Mouse (Mus musculus) MEL (cell line): ENCODE measurements around the gene Ythdc1. TPM values are rescaled to one million over a fixed set of nuclear protein-coding genes. Genes with fewer than 3 reads are reported as not detected.

Experiments
- DNase-seq: peaks from one replicate; pipeline ENCODE4 v3.0.0; 2011; ENCODE audit warnings: low read depth, low spot score
- H3K27ac ChIP-seq: 2 replicates; pipeline ENCODE4 v1.5.1; 2012; ENCODE audit warnings: low read depth, mild to moderate bottlenecking, control low read depth, low read length, moderate library complexity; ENCODE audit not compliant: control insufficient read depth
- H3K27me3 ChIP-seq, 2 experiments: fragments of 150-350 bp in 1 of 2; sonication (generic) in 1 of 2; 2 replicates each; pipeline ENCODE4 v1.6.1; 2012; ENCODE audit warnings: low read length in 2 of 2, mild to moderate bottlenecking in 2 of 2, improper control_type of control experiment in 1 of 2, moderate library complexity in 1 of 2; ENCODE audit not compliant: insufficient read depth in 2 of 2, control insufficient read depth in 1 of 2
- H3K36me3 ChIP-seq, 2 experiments: 2 replicates each; pipeline ENCODE4 v1.6.1; 2012 to 2014; ENCODE audit warnings: low read length in 2 of 2, improper control_type of control experiment in 1 of 2, inconsistent platforms in 1 of 2, mild to moderate bottlenecking in 1 of 2; ENCODE audit not compliant: insufficient read depth in 2 of 2, control insufficient read depth in 1 of 2
- H3K4me1 ChIP-seq, 2 experiments: fragments of 150-350 bp in 1 of 2; sonication (generic) in 1 of 2; 2 replicates each; pipeline ENCODE4 v1.6.1; 2012; ENCODE audit warnings: low read length in 2 of 2, improper control_type of control experiment in 1 of 2, mild to moderate bottlenecking in 1 of 2; ENCODE audit not compliant: insufficient read depth in 2 of 2, control insufficient read depth in 1 of 2
- H3K4me3 ChIP-seq, 2 experiments: fragments of 150-350 bp in 1 of 2; sonication (generic) in 1 of 2; 2 replicates each; pipeline ENCODE4 v1.5.1; 2012; ENCODE audit warnings: low read depth in 2 of 2, low read length in 2 of 2, mild to moderate bottlenecking in 2 of 2, moderate library complexity in 2 of 2, control low read depth in 1 of 2, improper control_type of control experiment in 1 of 2; ENCODE audit not compliant: control insufficient read depth in 1 of 2, insufficient read depth in 1 of 2
- H3K79me2 ChIP-seq: 2 replicates; pipeline ENCODE4 v1.6.1; 2012; ENCODE audit warnings: mild to moderate bottlenecking, low read length, moderate library complexity; ENCODE audit not compliant: control insufficient read depth, poor library complexity, insufficient read depth
- H3K9ac ChIP-seq: 2 replicates; pipeline ENCODE4 v1.6.1; 2012; ENCODE audit warnings: low read depth, mild to moderate bottlenecking, control low read depth, low read length, moderate library complexity; ENCODE audit not compliant: control insufficient read depth, poor library complexity, severe bottlenecking
- H3K9me3 ChIP-seq: fragments of 150-350 bp; sonication (generic); replicated peaks from 2 replicates; pipeline ENCODE4 v1.6.1; 2012; ENCODE audit warnings: mild to moderate bottlenecking, low read length, improper control_type of control experiment, moderate library complexity; ENCODE audit not compliant: insufficient read depth
- CHD1 ChIP-seq: IDR thresholded peaks from 2 replicates; pipeline ENCODE4 v1.6.1; 2012; ENCODE audit warnings: low read depth, mild to moderate bottlenecking, inconsistent platforms, low read length, improper control_type of control experiment
- E2F4 ChIP-seq: IDR thresholded peaks from 2 replicates; pipeline ENCODE4 v1.6.1; 2011; ENCODE audit warnings: low read depth, low read length, improper control_type of control experiment, borderline replicate concordance
- ELF1 ChIP-seq: IDR thresholded peaks from 2 replicates; pipeline ENCODE4 v1.6.1; 2014; ENCODE audit warnings: low read depth, mild to moderate bottlenecking, inconsistent platforms, low read length, improper control_type of control experiment, moderate library complexity
- GABPA ChIP-seq: IDR thresholded peaks from 2 replicates; pipeline ENCODE4 v1.6.1; 2012; ENCODE audit warnings: low read depth, mild to moderate bottlenecking, inconsistent platforms, low read length, improper control_type of control experiment, moderate library complexity
- HCFC1 ChIP-seq: IDR thresholded peaks from 2 replicates; pipeline ENCODE4 v1.6.1; 2012; ENCODE audit warnings: low read depth, mild to moderate bottlenecking, inconsistent platforms, low read length, improper control_type of control experiment, moderate library complexity
- JUND ChIP-seq: IDR thresholded peaks from 2 replicates; pipeline ENCODE4 v1.6.1; 2011; ENCODE audit warnings: low read depth, mild to moderate bottlenecking, improper control_type of control experiment, low read length
- KAT2A ChIP-seq: conservative IDR thresholded peaks from 2 replicates; pipeline ENCODE4 v1.6.1; 2012; ENCODE audit warnings: low read depth, low read length, improper control_type of control experiment, inconsistent platforms
- MAX ChIP-seq: IDR thresholded peaks from 2 replicates; pipeline ENCODE4 v1.6.1; 2011; ENCODE audit warnings: low read length, improper control_type of control experiment
- MXI1 ChIP-seq: IDR thresholded peaks from 2 replicates; pipeline ENCODE4 v1.6.1; 2011; ENCODE audit warnings: mild to moderate bottlenecking, low read depth, low read length, improper control_type of control experiment
- MYB ChIP-seq: IDR thresholded peaks from 2 replicates; pipeline ENCODE4 v1.6.1; 2011; ENCODE audit warnings: mild to moderate bottlenecking, low read depth, low read length, improper control_type of control experiment
- POLR2A ChIP-seq, 2 experiments: IDR thresholded peaks; 2 replicates each; pipeline ENCODE4 v1.6.1; 2011 to 2012; ENCODE audit warnings: low read length in 2 of 2, mild to moderate bottlenecking in 2 of 2, control low read depth in 1 of 2, improper control_type of control experiment in 1 of 2, low read depth in 1 of 2, moderate library complexity in 1 of 2; ENCODE audit not compliant: control insufficient read depth in 1 of 2, insufficient read depth in 1 of 2, poor library complexity in 1 of 2
- POLR2AphosphoS2 ChIP-seq: IDR thresholded peaks from 2 replicates; pipeline ENCODE4 v1.6.1; 2011; ENCODE audit warnings: low read length, improper control_type of control experiment
- RAD21 ChIP-seq: IDR thresholded peaks from 2 replicates; pipeline ENCODE4 v1.6.1; 2011; ENCODE audit warnings: mild to moderate bottlenecking, low read depth, low read length, improper control_type of control experiment
- SIN3A ChIP-seq: IDR thresholded peaks from 2 replicates; pipeline ENCODE4 v1.6.1; 2012; ENCODE audit warnings: low read length, improper control_type of control experiment, inconsistent platforms
- TAL1 ChIP-seq: IDR thresholded peaks from 2 replicates; pipeline ENCODE4 v1.6.1; 2012; ENCODE audit warnings: mild to moderate bottlenecking, inconsistent platforms, low read length, moderate library complexity, mixed read lengths
- USF1 ChIP-seq: IDR thresholded peaks from 2 replicates; pipeline ENCODE4 v1.6.1; 2014; ENCODE audit warnings: low read depth, mild to moderate bottlenecking, inconsistent platforms, low read length, improper control_type of control experiment, moderate library complexity
- ZC3H11A ChIP-seq: IDR thresholded peaks from 2 replicates; pipeline ENCODE4 v1.6.1; 2012; ENCODE audit warnings: low read depth, mild to moderate bottlenecking, inconsistent platforms, low read length, improper control_type of control experiment
- ZKSCAN1 ChIP-seq: IDR thresholded peaks from 2 replicates; pipeline ENCODE4 v1.6.1; 2012; ENCODE audit warnings: low read depth, mild to moderate bottlenecking, inconsistent platforms, low read length, improper control_type of control experiment, moderate library complexity
- ZMIZ1 ChIP-seq: IDR thresholded peaks from 2 replicates; pipeline ENCODE4 v1.6.1; 2012; ENCODE audit warnings: low read depth, mild to moderate bottlenecking, inconsistent platforms, low read length, improper control_type of control experiment, moderate library complexity
- polyA plus RNA-seq, 2 experiments: library from polyadenylated mRNA; stranded (reverse) in 1 of 2; unstranded in 1 of 2; fragments of >175 nt in 1 of 2; fragments of >200 nt in 1 of 2; gene quantifications; 2 replicates each; pipeline versions ENCODE4 v1.2.1 to v1.2.4; 2012; ENCODE audit warnings: low replicate concordance in 2 of 2, low read depth in 1 of 2; ENCODE audit not compliant: insufficient read length in 2 of 2, insufficient read depth in 1 of 2, missing spikeins in 1 of 2
- total RNA-seq: library from RNA; depleted of rRNA; stranded (reverse); fragments of 300-350 nt; gene quantifications from 2 replicates; pipeline ENCODE4 v1.2.3, GENCODE M21; 2012; rRNA removed

The Ythdc1 gene
- total and polyA plus RNA-seq, 3 experiments, result 47.6 to 67.2 (median 60.8) TPM

GRCm38 (mm10) chr5:86858336-86858735 is 54.3 kb downstream of the Ythdc1 start:
- no peak overlapping the region for H3K9ac ChIP-seq
- no peak overlapping the region for H3K27ac ChIP-seq
- TF ChIP-seq MXI1 (no peak), E2F4 (no peak), KAT2A (no peak), SIN3A (no peak), POLR2A (IDR thresholded peaks at IDR 0.05; ENCODE audit: control insufficient read depth in 1 of 2, insufficient read depth in 1 of 2, low read depth in 1 of 2, low read length in 2 of 2, poor library complexity in 1 of 2) (no peak), JUND (no peak), ZC3H11A (no peak)
- H3K4me1 ChIP-seq, result no peaks in the 10 kb centered on the region
- H3K36me3 ChIP-seq, result no peaks in the 10 kb centered on the region
- H3K79me2 ChIP-seq, result no peaks in the 10 kb centered on the region
- no peak for DNase-seq
- H3K9me3 ChIP-seq, result no peaks in the 10 kb centered on the region
- no peaks in the 10 kb centered on the region; a peak in 1 of 4 replicates for H3K27me3 ChIP-seq
- H3K4me3 ChIP-seq, result no peak overlapping the region

GRCm38 (mm10) chr5:86871877-86872276 is 67.9 kb downstream of the Ythdc1 start:
- Histone ChIP-seq H3K27ac (no peak overlapping the region), H3K27me3 (no peaks in the 10 kb centered on the region), H3K4me1 (no peaks in the 10 kb centered on the region), H3K79me2 (no peaks in the 10 kb centered on the region), H3K4me3 (no peak overlapping the region), H3K36me3 (no peaks in the 10 kb centered on the region), H3K9me3 (no peaks in the 10 kb centered on the region), H3K9ac (no peak overlapping the region)
- no peak for TF ChIP-seq RAD21
- TF ChIP-seq ZMIZ1, result no peak
- TF ChIP-seq MYB, result no peak
- no peak for TF ChIP-seq MAX
- TF ChIP-seq ELF1, result no peak
- TF ChIP-seq HCFC1, result no peak
- TF ChIP-seq TAL1, result no peak
- no peak for TF ChIP-seq USF1
- no peak for TF ChIP-seq CHD1
- TF ChIP-seq GABPA, result no peak
- TF ChIP-seq ZKSCAN1, result no peak
- no peak for TF ChIP-seq POLR2AphosphoS2
- DNase-seq, result no peak

Other genes starting within 250 kb of the Ythdc1 start
- gene Tmprss11f, start 171.8 kb upstream of the Ythdc1 start, total RNA-seq, result not detected in 2 replicates
- gene Tmprss11f, start 171.8 kb upstream of the Ythdc1 start, polyA plus RNA-seq, result not detected
- gene Tmprss11b, start 127.9 kb upstream of the Ythdc1 start, total RNA-seq, result not detected in 2 replicates
- gene Tmprss11b, start 127.9 kb upstream of the Ythdc1 start, polyA plus RNA-seq, result not detected
- gene Tmprss11e, start 58.4 kb upstream of the Ythdc1 start, total RNA-seq, result not detected in 2 replicates
- gene Tmprss11e, start 58.4 kb upstream of the Ythdc1 start, polyA plus RNA-seq, result not detected
- gene Ugt2b34, start 102.7 kb downstream of the Ythdc1 start, total RNA-seq, result not detected in 2 replicates
- gene Ugt2b34, start 102.7 kb downstream of the Ythdc1 start, polyA plus RNA-seq, result not detected
- gene Ugt2b1, start 122.3 kb downstream of the Ythdc1 start, total RNA-seq, result not detected in 2 replicates
- gene Ugt2b1, start 122.3 kb downstream of the Ythdc1 start, polyA plus RNA-seq, result not detected
- gene Ugt2b35, start 196.6 kb downstream of the Ythdc1 start, total RNA-seq, result not detected in 2 replicates
- not detected for gene Ugt2b35, start 196.6 kb downstream of the Ythdc1 start, polyA plus RNA-seq